Mouse (Mus musculus): ENCODE measurements around the gene Sh2d6.

Gene Sh2d6

DNA sequence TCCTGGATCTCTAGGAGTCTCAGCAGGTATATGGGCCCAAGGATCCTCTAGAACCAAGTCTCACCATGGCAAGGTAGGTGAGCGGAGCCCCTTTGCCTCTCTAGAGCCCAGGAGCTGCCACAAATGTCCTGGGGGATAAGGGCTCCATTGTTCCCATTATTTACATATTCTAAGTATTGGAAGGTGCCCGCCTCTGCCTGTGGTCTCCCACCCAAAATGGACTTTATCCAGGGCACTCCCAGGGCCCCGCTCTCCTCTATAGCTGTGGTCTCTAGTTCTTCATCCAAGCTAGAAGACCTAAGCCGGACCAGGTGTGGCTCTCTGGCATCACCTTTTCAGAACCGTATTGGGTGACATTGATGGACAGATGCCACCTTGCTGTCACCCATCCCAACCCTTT, at the start of gene Sh2d6:
Gene Sh2d6, minus strand, starts transcription at position 101 of the 400 bp plus-strand sequence.
- in situ Hi-C loops (cut with MboI; ENCODE audit: low pct_unique_long_range_greater_than_20kb in 1 of 2, low sequenced_read_pairs in 2 of 2, unreplicated experiment in 1 of 2), result loop anchor here in 1 of 2 experiments (5.0 kb wide), 1 partner anchor 94 kb away; no protein-coding TSS in a partner anchor

DNA sequence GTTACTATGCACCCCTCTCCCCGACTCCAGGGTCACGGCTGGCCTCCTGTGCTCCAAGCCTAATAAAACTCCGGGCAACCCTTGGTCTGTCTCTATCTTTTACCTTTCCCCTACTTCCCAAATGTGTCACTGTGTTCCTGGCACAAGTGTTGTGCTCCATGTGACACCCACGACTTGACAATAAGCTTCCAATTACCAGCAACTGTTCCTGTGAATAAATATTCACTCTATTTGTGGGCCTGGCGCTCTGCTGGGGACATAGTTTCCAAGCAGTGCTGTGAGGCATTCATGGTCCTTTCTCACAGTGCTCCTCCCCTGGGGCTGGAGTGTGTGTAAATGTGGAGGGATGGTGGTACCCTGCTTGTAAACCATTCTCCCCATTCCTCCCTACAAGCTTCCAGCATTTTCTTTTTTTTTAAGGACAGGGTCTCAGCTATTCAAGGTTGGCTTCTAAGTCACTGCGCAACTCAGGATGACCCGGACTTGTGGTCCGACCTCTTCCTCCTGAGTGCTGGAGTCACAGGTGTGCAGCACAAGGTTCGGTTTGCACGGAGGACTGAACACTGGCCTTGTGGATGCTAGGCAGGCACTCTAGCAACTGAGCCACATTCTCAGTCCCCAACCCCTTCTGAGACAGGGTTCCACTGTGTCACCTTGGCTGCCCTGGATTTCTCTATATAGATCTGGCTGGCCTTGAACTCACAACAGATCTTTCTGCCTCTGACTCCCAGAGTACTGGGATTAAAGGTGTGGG, 49.3 kb upstream of the Sh2d6 start:
- in situ Hi-C loops (cut with MboI; ENCODE audit: low pct_unique_long_range_greater_than_20kb in 1 of 2, low sequenced_read_pairs in 2 of 2, unreplicated experiment in 1 of 2), result loop anchor here in 1 of 2 experiments (5.0 to 25.0 kb wide), 2 partner anchors 34 to 266 kb away; no protein-coding TSS in a partner anchor

DNA sequence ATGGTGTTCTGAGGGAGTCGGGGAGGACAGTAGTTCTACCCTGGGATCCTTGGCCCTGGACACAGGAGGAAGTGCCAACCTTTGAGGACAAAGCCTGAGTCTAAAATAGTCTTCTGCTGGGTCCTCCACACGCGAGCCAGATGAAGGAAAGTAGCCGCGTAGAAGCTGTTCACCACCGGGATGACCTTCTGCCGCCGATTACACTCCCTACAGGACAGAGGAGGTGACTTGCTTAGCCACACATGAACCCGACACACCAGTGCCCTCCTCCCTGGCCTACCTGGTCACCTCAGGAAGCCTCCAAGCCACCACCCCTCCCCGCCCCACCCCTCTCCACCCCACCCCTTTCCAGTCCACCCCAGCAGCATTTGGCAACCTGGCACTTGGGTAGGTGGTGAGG, 47.2 kb upstream of the Sh2d6 start:
- in situ Hi-C loops (cut with MboI; ENCODE audit: low pct_unique_long_range_greater_than_20kb in 1 of 2, low sequenced_read_pairs in 2 of 2, unreplicated experiment in 1 of 2), result loop anchor here in 1 of 2 experiments (25.0 kb wide), 1 partner anchor 269 kb away; no protein-coding TSS in a partner anchor

DNA sequence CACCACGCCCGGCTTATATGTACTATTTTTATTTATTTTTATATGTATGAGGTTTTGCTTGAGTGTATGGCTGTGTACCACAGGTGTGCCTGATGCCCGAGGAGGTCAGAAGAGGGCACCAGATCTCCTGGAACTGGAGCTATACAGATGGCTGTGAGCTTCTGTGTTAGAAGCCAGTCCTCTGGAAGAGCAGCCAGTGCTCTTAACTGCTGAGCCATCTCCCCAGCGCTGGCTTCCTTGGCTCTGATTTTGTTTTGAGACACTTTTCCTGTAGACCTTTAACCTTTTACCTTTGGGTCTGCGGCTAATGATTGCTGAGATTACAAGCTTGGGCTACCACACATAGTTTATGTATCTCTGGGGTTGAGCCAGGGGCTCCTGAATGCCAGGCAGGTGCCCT, 46.0 kb upstream of the Sh2d6 start:
- in situ Hi-C loops (cut with MboI; ENCODE audit: low pct_unique_long_range_greater_than_20kb in 1 of 2, low sequenced_read_pairs in 2 of 2, unreplicated experiment in 1 of 2), result loop anchor here in 1 of 2 experiments (25.0 kb wide), 1 partner anchor 270 kb away; no protein-coding TSS in a partner anchor

DNA sequence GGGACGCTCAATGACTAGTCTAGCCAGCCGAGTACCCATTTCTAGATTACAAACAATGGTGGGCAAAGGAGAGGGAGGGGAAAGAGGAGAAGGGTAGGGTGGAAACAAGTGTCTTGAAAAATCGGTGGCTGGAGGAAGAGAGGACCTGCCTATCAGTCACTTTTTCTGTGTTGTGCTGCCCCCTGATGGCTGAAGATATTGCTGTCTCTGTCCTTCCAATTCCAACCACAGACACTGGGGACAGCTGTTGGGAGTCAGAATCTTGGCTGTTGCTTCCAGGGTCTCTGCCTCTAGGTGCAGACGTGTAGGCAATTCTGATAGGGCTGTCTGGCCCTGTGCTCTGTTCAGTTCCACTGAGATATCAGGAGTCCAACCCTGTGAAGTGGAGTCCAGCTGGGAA, 44.5 kb upstream of the Sh2d6 start:
- in situ Hi-C loops (cut with MboI; ENCODE audit: low pct_unique_long_range_greater_than_20kb in 1 of 2, low sequenced_read_pairs in 2 of 2, unreplicated experiment in 1 of 2), result loop anchor here in 1 of 2 experiments (25.0 kb wide), 1 partner anchor 271 kb away; no protein-coding TSS in a partner anchor

DNA sequence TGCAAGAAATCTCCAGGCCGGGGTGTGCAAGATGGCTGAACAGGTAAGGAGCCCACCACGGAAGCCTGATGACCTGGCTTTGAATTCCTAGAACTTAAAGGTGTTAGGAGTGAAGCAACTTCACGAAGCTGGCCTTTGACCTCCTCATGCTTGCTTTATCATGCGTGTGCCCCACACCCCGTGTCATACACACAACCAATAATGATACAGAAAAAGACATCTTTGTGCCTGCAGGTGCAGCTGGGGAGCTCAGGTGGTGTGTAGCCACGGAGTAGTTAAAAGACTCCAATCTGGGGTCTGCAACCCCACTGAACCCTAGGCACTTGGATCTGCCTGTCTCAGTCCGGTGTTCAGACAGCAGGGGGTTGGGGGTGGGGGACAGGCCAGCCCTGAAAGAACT, 44.0 kb upstream of the Sh2d6 start:
- in situ Hi-C loops (cut with MboI; ENCODE audit: low pct_unique_long_range_greater_than_20kb in 1 of 2, low sequenced_read_pairs in 2 of 2, unreplicated experiment in 1 of 2), result loop anchor here in 1 of 2 experiments (25.0 kb wide), 1 partner anchor 272 kb away; no protein-coding TSS in a partner anchor

DNA sequence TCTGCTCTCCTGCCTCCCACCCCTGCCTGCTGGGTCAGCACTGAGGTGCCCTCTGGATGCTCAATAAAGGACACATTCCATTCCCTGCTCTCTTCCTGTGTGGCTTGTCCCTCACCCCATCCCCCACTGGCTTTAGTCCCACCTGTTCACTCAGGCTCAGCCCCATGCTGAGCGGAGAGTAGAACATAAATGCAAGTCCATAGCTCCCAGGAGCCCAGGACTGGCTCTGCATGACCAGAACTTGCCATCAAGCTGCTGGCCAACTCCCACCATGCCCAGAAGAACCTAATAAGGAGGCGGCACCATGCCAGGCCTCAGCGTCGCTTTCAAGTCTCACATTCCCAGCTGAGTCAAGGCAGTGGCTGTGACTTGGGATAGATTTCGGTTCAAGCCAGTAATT, 41.4 kb upstream of the Sh2d6 start:
- in situ Hi-C loops (cut with MboI; ENCODE audit: low pct_unique_long_range_greater_than_20kb in 1 of 2, low sequenced_read_pairs in 2 of 2, unreplicated experiment in 1 of 2), result loop anchor here in 1 of 2 experiments (25.0 kb wide), 1 partner anchor 274 kb away; no protein-coding TSS in a partner anchor

DNA sequence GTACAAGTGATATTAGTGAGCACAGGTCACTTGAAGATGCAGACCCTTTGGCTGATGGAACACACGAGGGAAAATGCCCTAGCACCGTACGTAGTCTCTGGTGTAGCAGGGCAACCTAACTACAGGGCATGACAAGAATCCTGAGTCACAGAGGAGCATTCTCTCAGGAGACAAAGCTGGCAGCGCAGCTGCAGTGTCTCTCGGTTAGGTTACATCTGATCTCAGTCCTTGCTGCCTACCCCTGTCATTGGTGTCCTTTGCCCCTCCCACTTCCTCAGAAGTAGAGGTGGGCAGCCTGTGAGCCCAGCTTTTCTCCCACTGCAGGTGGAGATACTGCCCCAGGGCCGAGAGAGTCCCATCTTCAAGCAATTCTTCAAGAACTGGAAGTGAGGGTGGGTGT, 41.0 kb upstream of the Sh2d6 start:
- in situ Hi-C loops (cut with MboI; ENCODE audit: low pct_unique_long_range_greater_than_20kb in 1 of 2, low sequenced_read_pairs in 2 of 2, unreplicated experiment in 1 of 2), result loop anchor here in 1 of 2 experiments (25.0 kb wide), 1 partner anchor 275 kb away; no protein-coding TSS in a partner anchor

DNA sequence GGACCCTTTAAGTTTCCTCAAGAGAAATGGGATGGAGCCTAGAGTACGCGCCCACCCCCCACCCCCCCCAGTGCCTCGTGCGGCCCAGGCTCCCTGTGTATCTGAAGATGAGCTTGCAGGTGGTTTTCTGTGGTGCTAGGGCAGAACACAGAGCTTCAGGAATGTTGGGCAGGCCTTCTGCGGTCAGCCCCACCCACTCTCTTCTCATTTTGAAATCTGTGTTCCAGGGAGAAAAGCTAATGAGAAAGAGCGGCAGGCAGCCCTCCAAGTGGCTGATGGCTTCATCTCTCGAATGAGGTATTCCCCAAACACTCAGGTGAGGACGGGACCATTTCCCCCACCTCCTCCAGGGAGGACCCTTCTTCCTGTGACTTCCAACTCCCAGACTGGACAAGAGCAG, 39.3 kb upstream of the Sh2d6 start:
- in situ Hi-C loops (cut with MboI; ENCODE audit: low pct_unique_long_range_greater_than_20kb in 1 of 2, low sequenced_read_pairs in 2 of 2, unreplicated experiment in 1 of 2), result loop anchor here in 1 of 2 experiments (25.0 kb wide), 1 partner anchor 276 kb away; no protein-coding TSS in a partner anchor

DNA sequence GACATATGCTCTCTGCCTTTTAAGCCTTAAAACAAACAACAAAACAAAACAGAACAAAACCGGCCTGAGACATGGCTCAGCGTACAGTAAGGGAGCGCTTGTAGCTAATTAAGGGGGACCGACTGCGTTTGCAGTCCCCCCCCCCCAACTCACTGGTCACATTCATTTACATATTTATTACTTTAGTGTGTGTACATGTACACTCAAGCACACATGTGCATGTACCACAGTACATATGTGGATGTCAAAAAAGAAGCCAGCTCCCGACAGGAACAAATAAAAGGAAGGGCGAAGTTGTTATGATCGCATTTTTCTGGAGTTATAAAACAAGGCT, 31.5 kb upstream of the Sh2d6 start:
- in situ Hi-C loops (cut with MboI; ENCODE audit: low pct_unique_long_range_greater_than_20kb in 1 of 2, low sequenced_read_pairs in 2 of 2, unreplicated experiment in 1 of 2), result loop anchor here (5.0 to 25.0 kb wide), 2 partner anchors 279 to 284 kb away; no protein-coding TSS in a partner anchor

DNA sequence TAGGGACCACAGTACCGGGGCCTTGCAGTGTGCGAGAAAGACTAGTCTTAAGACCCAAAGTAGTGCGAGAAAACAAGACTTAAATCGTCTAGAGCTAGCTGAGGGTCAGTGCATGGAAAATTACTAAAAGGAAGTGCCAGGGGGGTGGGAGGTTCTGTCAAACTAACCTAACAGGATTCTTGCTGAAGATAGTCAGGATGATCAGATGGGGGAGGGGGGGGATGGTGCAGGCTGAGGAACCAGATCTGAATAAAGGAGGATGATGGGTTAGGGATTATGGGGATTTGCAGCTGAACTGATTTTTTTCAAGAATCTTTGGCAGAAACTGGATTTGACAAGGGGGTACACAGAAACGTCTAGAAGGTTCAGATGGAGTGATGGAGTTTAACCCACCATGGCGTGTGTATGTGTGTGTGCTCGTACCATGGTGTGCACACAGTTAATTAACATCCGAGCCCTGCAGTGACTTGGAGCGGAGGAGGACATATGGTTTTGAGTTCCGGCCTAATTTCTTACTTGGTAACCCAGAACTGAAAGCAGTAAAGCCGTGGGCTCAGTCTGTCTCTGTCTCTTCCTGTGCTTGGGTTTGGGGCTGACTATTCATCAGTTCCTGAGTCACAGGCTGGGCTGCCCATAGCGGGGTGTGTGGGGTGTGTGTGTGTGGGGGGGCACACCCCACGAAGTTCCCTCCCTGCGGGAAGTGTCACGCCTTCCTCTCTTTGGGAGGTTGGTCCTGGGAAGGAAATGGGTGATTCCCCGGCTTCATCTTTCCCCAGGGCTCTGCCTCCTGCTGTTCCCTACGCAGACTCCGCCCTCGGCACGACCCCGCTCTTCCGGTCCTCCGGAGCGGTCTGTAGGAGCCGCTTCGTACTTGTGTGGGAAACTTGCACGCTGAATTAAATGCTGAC, 30.9 kb upstream of the Sh2d6 start:
- in situ Hi-C loops (cut with MboI; ENCODE audit: low pct_unique_long_range_greater_than_20kb in 1 of 2, low sequenced_read_pairs in 2 of 2, unreplicated experiment in 1 of 2), result loop anchor here (5.0 to 25.0 kb wide), 2 partner anchors 280 to 285 kb away; no protein-coding TSS in a partner anchor

DNA sequence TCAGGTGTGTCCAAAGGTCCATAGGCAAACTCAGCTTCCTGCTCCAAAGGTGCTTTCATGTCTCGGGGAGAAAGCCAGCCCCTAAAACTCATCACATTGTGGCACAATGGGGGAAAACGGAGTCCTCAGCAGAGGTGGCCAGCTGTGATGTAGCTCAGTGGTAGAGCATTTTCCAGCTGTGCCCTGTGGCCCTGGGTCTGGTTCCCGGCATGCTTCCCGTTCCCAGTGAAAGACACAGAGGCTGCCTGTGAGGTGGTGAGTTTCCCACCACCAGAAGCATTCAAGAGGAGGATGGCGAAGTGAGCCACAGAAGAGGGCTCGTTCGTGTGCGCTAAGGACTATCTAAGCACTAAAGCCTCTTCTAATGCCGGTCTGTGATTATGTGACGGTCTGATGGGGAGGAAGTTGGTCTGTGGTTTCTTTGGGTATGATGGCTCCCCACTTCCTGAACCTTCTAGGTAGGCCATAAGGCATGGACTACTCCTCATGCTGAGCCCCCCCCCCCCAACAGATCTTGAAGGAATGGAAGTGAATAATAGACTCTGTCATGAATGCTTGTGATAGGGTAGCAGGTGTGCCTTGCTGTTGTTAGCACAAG, 29.1 kb upstream of the Sh2d6 start:
- in situ Hi-C loops (cut with MboI; ENCODE audit: low pct_unique_long_range_greater_than_20kb in 1 of 2, low sequenced_read_pairs in 2 of 2, unreplicated experiment in 1 of 2), result loop anchor here (5.0 to 25.0 kb wide), 2 partner anchors 282 to 287 kb away; no protein-coding TSS in a partner anchor

DNA sequence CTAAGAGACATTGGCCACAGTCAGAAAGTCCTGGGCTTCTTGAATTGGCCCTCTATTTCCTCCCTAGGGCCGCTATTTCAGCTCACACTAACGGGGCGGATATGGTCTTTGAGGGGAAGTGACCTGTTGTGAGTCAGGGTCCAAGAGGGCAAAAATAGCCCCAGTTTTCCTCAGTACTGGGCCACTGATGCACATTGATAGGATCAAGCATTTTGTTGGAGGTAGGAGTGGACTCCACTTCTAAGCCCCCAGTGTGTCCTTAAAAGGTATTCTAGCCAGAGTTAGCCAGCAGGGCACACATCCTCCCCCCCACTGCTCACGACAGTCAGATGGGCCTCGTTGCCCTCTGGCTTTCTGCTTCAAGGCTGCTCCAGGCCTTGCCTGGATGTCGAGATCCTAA, 28.5 kb upstream of the Sh2d6 start:
- in situ Hi-C loops (cut with MboI; ENCODE audit: low pct_unique_long_range_greater_than_20kb in 1 of 2, low sequenced_read_pairs in 2 of 2, unreplicated experiment in 1 of 2), result loop anchor here (5.0 to 25.0 kb wide), 2 partner anchors 282 to 287 kb away; no protein-coding TSS in a partner anchor

DNA sequence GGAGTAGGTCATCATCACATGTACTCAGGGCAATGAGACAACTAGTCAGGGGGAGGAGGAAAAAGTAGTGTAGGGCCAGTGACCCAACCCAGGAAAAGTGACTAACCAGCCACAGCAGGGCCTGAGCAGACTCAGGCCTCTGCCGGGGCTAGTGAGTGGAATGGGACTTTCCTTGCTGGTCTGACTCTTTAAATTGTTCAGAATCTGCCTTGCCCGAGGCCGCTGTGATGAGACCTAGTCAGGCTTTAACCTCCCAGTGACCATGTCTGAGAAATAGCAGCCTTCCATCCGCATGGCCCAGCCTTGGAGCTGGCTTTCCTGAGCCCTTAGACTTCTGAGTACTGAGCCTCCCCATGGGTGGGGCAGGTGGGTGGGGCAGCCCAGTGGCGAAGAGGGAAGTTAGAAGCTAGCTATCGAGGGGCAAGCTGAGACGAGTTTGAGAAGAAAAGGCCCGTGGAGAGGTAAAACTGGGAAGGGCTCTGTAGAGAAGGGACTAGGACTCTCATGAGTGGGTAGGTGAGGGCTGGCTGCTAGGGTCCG, 27.6 kb upstream of the Sh2d6 start:
- in situ Hi-C loops (cut with MboI; ENCODE audit: low pct_unique_long_range_greater_than_20kb in 1 of 2, low sequenced_read_pairs in 2 of 2, unreplicated experiment in 1 of 2), result no loop called here

DNA sequence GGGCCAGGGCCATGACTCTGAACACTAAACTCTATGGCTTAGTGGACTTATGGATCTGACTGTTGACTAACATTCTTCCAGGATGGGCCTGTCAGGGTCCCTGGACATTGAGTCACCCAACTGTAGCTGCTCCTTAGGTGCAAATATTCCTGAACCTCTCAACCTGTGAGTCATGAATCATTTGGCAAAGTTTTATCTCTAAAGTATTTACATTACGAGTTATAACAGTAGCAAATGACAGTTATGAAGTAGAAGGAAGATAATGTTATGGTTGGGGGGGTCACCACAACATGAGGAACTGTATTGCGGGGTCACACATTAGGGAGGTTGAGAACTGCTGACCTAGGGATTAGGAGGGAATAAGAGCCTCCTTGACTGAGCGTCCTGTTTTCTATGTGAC, 26.4 kb upstream of the Sh2d6 start:
- in situ Hi-C loops (cut with MboI; ENCODE audit: low pct_unique_long_range_greater_than_20kb in 1 of 2, low sequenced_read_pairs in 2 of 2, unreplicated experiment in 1 of 2), result no loop called here

DNA sequence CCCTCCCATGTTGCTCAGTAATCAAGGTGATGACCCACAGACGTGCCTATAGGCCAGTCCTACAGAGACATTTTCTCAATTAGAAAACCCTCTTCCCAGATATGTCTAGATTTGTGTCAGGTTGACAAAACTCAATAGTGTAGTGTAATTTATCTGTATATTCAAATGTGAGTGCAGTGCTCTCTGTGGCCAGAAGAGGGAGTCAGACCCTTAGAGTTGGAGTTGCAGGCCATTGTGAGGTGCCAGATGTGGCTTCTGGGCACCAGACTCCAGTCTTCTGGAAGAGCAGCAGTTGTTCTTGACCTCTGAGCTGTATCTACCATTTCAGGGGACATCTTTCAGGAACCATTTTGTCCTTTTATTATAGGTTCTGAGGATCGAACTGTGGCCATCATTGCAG, 25.6 kb upstream of the Sh2d6 start:
- in situ Hi-C loops (cut with MboI; ENCODE audit: low pct_unique_long_range_greater_than_20kb in 1 of 2, low sequenced_read_pairs in 2 of 2, unreplicated experiment in 1 of 2), result no loop called here

DNA sequence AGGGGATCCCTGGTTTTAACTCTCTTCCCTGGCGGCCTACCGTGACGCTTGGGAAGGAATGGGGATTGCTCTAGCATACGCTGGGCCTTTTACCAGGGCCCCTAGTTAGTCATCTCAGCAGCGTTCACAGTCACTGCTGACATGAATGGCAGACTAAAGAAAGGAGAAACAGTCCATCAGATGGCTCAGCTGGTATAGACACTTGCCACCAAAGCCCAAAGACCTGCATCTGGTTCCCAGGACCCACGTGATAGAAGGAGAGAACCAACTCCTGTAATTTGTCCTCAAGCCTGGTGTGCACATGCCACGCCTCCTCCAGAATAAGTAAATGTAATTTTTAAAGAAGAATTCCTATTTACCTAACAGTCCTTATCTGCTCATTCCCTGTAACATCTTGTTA, 23.9 kb upstream of the Sh2d6 start:
- in situ Hi-C loops (cut with MboI; ENCODE audit: low pct_unique_long_range_greater_than_20kb in 1 of 2, low sequenced_read_pairs in 2 of 2, unreplicated experiment in 1 of 2), result no loop called here
